Mouse (Mus musculus): ENCODE data around the gene Wdr73.

Gene Wdr73

GRCm38 (mm10) chr7:80875727-80876126, 25.3 kb downstream of the Wdr73 start:
- DNase-seq (ENCODE audit: low read depth, low spot score), result no peak
- Histone ChIP-seq H3K27me3 (ENCODE audit: control insufficient read depth, insufficient read depth, low read length, poor library complexity, severe bottlenecking) (no peaks in the 10 kb centered on the region), H3K36me3 (ENCODE audit: control insufficient read depth, insufficient read depth, low read length, poor library complexity, severe bottlenecking) (no peaks in the 10 kb centered on the region)

DNA sequence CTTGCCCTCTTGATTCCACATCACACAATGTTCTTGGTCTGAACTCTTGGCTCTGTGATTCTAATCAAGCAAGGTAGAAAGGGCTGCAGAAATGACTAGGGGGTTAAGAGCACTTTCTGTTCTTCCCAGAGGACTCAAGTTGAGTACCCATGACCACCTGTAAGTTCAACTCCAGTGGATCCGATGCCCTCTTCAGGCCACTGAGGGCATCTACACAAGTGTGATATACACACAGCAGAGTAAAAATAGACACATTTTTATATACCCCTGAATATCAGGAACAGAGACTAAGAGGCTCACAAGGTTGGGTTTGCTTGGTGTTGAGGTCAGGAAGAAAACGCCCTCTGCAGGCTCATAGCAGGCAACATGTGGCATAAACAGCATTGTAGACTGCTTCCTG, 27.4 kb downstream of the Wdr73 start:
- DNase-seq (ENCODE audit: low read depth, low spot score), result no peak
- no peaks in the 10 kb centered on the region for H3K27me3 ChIP-seq (ENCODE audit: control insufficient read depth, insufficient read depth, low read length, poor library complexity, severe bottlenecking)
- H3K36me3 ChIP-seq (ENCODE audit: control insufficient read depth, insufficient read depth, low read length, poor library complexity, severe bottlenecking), result 0 out of 2 replicates have a peak, but pooled peaks cover 2% of the 10 kb centered on the region

DNA sequence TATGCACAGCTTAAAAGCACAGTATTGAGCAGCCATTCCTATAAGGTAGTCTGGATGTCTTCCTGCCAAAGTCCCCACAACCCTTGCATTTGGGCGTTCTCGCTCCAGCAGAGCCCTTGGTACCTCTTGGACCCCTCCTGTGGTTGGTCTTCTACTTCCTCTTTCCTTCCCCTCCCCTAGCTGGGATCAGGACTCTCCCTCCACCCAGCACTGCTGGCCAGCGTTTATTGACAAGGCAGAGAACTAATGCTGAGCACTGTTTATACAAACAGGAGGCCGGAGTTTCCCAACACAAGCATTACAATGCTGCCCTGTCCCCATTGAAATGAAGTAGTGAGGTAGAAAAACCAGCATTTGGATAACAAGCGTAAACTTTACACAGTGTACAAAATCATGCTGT, 28.0 kb downstream of the Wdr73 start:
- H3K27me3 ChIP-seq (ENCODE audit: control insufficient read depth, insufficient read depth, low read length, poor library complexity, severe bottlenecking), result no peaks in the 10 kb centered on the region
- no peak for DNase-seq (ENCODE audit: low read depth, low spot score)
- H3K36me3 ChIP-seq (ENCODE audit: control insufficient read depth, insufficient read depth, low read length, poor library complexity, severe bottlenecking), result 0 out of 2 replicates have a peak, but pooled peaks cover 2% of the 10 kb centered on the region

- no peak for DNase-seq (ENCODE audit: low read depth, low spot score)
These were observed 32.4 kb downstream of the Wdr73 start for GRCm38 (mm10) chr7:80868686-80869085.

DNA sequence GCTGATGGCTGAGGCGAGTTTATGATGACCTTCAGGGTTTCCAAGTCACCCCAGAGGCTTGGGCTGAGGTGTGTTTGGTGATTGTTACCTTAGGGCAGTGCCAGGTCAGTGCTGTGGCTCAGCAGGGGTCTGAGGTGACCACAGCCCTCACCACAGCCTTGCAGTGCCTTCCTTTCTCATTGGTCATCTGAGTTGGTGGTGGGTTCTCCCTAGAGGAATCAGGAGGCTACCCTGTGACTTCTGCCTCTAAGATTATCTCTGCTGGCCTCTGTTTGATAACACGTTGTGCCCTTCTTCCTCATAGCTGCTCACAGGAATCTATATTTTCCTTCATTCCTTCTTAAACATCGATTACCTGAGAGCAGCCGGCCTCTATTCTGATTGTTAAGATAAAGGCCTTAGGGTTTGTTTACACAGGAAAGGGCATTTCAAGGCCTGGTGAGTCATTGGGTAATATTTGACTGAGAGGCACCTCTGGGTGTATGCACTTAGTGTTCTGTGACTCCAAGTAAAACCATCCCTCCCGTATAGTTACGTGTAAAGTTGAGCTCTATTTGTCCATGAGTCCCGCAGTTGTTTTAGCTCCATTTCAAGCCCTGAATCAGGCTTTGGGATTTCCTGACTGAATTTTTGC, 34.4 kb downstream of the Wdr73 start:
- Histone ChIP-seq H3K27me3 (ENCODE audit: control insufficient read depth, insufficient read depth, low read length, poor library complexity, severe bottlenecking) (no peaks in the 10 kb centered on the region), H3K36me3 (ENCODE audit: control insufficient read depth, insufficient read depth, low read length, poor library complexity, severe bottlenecking) (peaks cover 2% of the 10 kb centered on the region; the same call in 1 of the 2 replicates)
- no peak for DNase-seq (ENCODE audit: low read depth, low spot score)

More at GRCm38 (mm10) chr7:80868686-80869085, 32.4 kb downstream of the Wdr73 start:
- Histone ChIP-seq H3K36me3 (ENCODE audit: control insufficient read depth, insufficient read depth, low read length, poor library complexity, severe bottlenecking) (peaks cover 2% of the 10 kb centered on the region; the same call in 1 of the 2 replicates), H3K27me3 (ENCODE audit: control insufficient read depth, insufficient read depth, low read length, poor library complexity, severe bottlenecking) (no peaks in the 10 kb centered on the region)

DNA sequence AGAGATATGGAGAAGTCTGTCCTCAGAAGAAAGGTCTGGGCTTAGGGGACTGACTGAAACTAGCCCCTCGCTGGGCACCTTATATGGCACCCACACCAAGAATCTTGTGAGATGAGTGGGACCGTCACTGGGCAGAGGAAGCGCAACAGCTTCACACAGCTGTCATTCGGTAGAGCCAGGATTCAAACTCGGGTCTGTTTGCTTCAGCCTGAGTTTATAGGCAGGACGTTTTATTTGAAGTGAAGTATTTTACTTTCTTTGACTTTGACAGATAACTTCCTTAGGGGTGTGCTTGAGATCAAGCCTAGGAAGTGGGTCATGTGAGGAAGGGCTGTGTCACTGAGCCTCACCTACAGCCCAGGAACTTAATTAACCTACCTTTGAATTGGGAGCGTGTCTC, 35.5 kb downstream of the Wdr73 start:
- Histone ChIP-seq H3K36me3 (ENCODE audit: control insufficient read depth, insufficient read depth, low read length, poor library complexity, severe bottlenecking) (peaks cover 2% of the 10 kb centered on the region; the same call in 1 of the 2 replicates), H3K27me3 (ENCODE audit: control insufficient read depth, insufficient read depth, low read length, poor library complexity, severe bottlenecking) (no peaks in the 10 kb centered on the region)
- no peak for DNase-seq (ENCODE audit: low read depth, low spot score)

GRCm38 (mm10) chr7:80864831-80865230, 36.2 kb downstream of the Wdr73 start:
- Histone ChIP-seq H3K36me3 (ENCODE audit: control insufficient read depth, insufficient read depth, low read length, poor library complexity, severe bottlenecking) (peaks cover under 1% of the 10 kb centered on the region; the same call in 1 of the 2 replicates), H3K27me3 (ENCODE audit: control insufficient read depth, insufficient read depth, low read length, poor library complexity, severe bottlenecking) (no peaks in the 10 kb centered on the region)
- DNase-seq (ENCODE audit: low read depth, low spot score), result peak; percentile 66

GRCm38 (mm10) chr7:80864151-80864550, 36.9 kb downstream of the Wdr73 start:
- Histone ChIP-seq H3K27me3 (ENCODE audit: control insufficient read depth, insufficient read depth, low read length, poor library complexity, severe bottlenecking) (no peaks in the 10 kb centered on the region), H3K36me3 (ENCODE audit: control insufficient read depth, insufficient read depth, low read length, poor library complexity, severe bottlenecking) (no peaks in the 10 kb centered on the region; the same call in 1 of the 2 replicates)
- no peak for DNase-seq (ENCODE audit: low read depth, low spot score)

- Histone ChIP-seq H3K27me3 (ENCODE audit: control insufficient read depth, insufficient read depth, low read length, poor library complexity, severe bottlenecking) (no peaks in the 10 kb centered on the region), H3K36me3 (ENCODE audit: control insufficient read depth, insufficient read depth, low read length, poor library complexity, severe bottlenecking) (no peaks in the 10 kb centered on the region; the same call in 1 of the 2 replicates)
- DNase-seq (ENCODE audit: low read depth, low spot score), result no peak
These were observed 37.5 kb downstream of the Wdr73 start for GRCm38 (mm10) chr7:80863520-80863919.

- Histone ChIP-seq H3K36me3 (ENCODE audit: control insufficient read depth, insufficient read depth, low read length, poor library complexity, severe bottlenecking) (no peaks in the 10 kb centered on the region), H3K27me3 (ENCODE audit: control insufficient read depth, insufficient read depth, low read length, poor library complexity, severe bottlenecking) (no peaks in the 10 kb centered on the region)
- peak; percentile 21 for DNase-seq (ENCODE audit: low read depth, low spot score)
These were observed 38.6 kb downstream of the Wdr73 start for GRCm38 (mm10) chr7:80862475-80862874.

GRCm38 (mm10) chr7:80860729-80861274, 40.3 kb downstream of the Wdr73 start, which contains the start of gene Zscan2:
Zscan2 (plus strand) TSS chr7:80860920.
- Histone ChIP-seq H3K27me3 (ENCODE audit: control insufficient read depth, insufficient read depth, low read length, poor library complexity, severe bottlenecking) (no peaks in the 10 kb centered on the region), H3K36me3 (ENCODE audit: control insufficient read depth, insufficient read depth, low read length, poor library complexity, severe bottlenecking) (no peaks in the 10 kb centered on the region)
- peak; percentile 93 for DNase-seq (ENCODE audit: low read depth, low spot score)

DNA sequence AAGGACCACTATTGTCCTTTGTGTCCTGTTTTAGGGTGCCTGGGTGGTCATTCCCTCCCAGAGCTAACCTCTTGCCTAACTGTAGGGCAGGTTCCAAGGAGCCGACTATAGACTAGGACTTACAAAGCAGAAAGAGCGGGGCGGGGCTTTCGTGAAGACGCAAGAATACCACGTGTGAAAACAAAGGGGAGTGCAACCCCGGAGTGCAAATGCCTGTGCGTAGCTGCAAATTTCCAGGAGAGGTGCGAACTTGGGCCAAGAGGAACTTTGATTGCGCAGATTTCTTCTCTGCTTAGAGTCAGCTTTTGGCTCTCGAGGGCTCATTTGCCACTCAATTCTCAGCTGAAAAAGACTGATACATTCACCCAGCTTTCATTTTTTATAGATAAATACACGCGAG, 40.8 kb downstream of the Wdr73 start:
- DNase-seq (ENCODE audit: low read depth, low spot score), result peak; percentile 71
- H3K36me3 ChIP-seq (ENCODE audit: control insufficient read depth, insufficient read depth, low read length, poor library complexity, severe bottlenecking), result no peaks in the 10 kb centered on the region
- no peaks in the 10 kb centered on the region for H3K27me3 ChIP-seq (ENCODE audit: control insufficient read depth, insufficient read depth, low read length, poor library complexity, severe bottlenecking)

GRCm38 (mm10) chr7:80857181-80857580, 43.9 kb downstream of the Wdr73 start:
- peak; percentile 87 for DNase-seq (ENCODE audit: low read depth, low spot score)
- H3K27me3 ChIP-seq (ENCODE audit: control insufficient read depth, insufficient read depth, low read length, poor library complexity, severe bottlenecking), result no peaks in the 10 kb centered on the region
- H3K36me3 ChIP-seq (ENCODE audit: control insufficient read depth, insufficient read depth, low read length, poor library complexity, severe bottlenecking), result no peaks in the 10 kb centered on the region

DNA sequence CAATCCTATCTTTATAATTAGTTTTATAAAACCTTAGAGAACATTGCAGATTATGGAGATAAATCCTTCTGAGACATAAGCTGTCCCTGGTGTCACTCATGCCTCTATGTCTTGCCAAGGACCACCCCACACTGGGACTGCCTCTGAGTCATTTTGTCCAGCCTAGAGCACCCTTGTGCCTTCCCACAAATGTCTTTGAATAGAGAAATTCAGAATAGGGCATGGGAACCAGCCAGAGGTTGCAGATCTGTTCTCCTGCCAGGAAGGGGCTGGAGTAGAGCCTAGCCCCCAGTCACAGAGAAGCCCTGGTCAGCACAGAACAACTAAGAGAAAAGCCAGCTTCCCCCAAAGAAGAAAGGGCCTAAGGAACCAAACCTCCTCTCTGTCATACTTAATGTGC, 45.8 kb downstream of the Wdr73 start:
- Histone ChIP-seq H3K36me3 (ENCODE audit: control insufficient read depth, insufficient read depth, low read length, poor library complexity, severe bottlenecking) (no peaks in the 10 kb centered on the region), H3K27me3 (ENCODE audit: control insufficient read depth, insufficient read depth, low read length, poor library complexity, severe bottlenecking) (no peaks in the 10 kb centered on the region)
- no peak for DNase-seq (ENCODE audit: low read depth, low spot score)

- Histone ChIP-seq H3K36me3 (ENCODE audit: control insufficient read depth, insufficient read depth, low read length, poor library complexity, severe bottlenecking) (no peaks in the 10 kb centered on the region), H3K27me3 (ENCODE audit: control insufficient read depth, insufficient read depth, low read length, poor library complexity, severe bottlenecking) (no peaks in the 10 kb centered on the region)
- DNase-seq (ENCODE audit: low read depth, low spot score), result peak; percentile 37
These were observed 47.9 kb downstream of the Wdr73 start for GRCm38 (mm10) chr7:80853218-80853617.

All from splenic B cell, adult 2 months (primary cell).